Mouse (Mus musculus) liver, embryonic 14.5 days (tissue): ENCODE measurements at regions not wholly inside any gene's neighbourhood (a gene's known extent, or its start where the extent isn't known, plus 50 kb on each side); places are given as distances from the start of the nearest gene placed in this dataset.

ENCODE experiments used
- ATAC-seq: fragments of 200-750 bp; cut with Nextera tagmentation; 2 replicates; pipeline ENCODE4 v1.8.0; 2017; ENCODE audit warnings: moderate number of reproducible peaks, mild to moderate bottlenecking, moderate library complexity; ENCODE audit not compliant: insufficient read depth
- DNase-seq, 3 experiments: peaks; one replicate each; pipeline ENCODE4 v3.0.0-alpha.2; 2012 to 2013; ENCODE audit warnings: low read depth in 3 of 3, low spot score in 3 of 3
- H3K27ac ChIP-seq: fragments of 300-500 bp; sonication (generic); 2 replicates; pipeline ENCODE4 v1.5.1; 2014; ENCODE audit warnings: moderate library complexity, mild to moderate bottlenecking, control low read depth, inconsistent platforms
- H3K27me3 ChIP-seq: fragments of 300-500 bp; sonication (generic); 2 replicates; pipeline ENCODE4 v1.6.1; 2014; ENCODE audit warnings: mild to moderate bottlenecking, low read length, moderate library complexity; ENCODE audit not compliant: control insufficient read depth, insufficient read depth
- H3K36me3 ChIP-seq: fragments of 300-500 bp; sonication (generic); replicated peaks from 2 replicates; pipeline ENCODE4 v1.6.1; 2014; ENCODE audit warnings: low read depth; ENCODE audit not compliant: control insufficient read depth, insufficient read depth
- H3K4me1 ChIP-seq, 2 experiments: fragments of 200-500 bp in 1 of 2; fragments of 300-500 bp in 1 of 2; sonication (generic) in 1 of 2; replicated peaks; 2 replicates each; pipeline ENCODE4 v1.6.1; 2012 to 2014; ENCODE audit warnings: antibody characterized with exemption in 1 of 2, inconsistent platforms in 1 of 2, low read length in 1 of 2; ENCODE audit not compliant: control insufficient read depth in 2 of 2, insufficient read depth in 2 of 2
- H3K4me2 ChIP-seq: fragments of 300-500 bp; sonication (generic); 2 replicates; pipeline ENCODE4 v1.6.1; 2014; ENCODE audit warnings: low read depth, mild to moderate bottlenecking, control low read depth, moderate library complexity
- H3K4me3 ChIP-seq, 2 experiments: fragments of 200-500 bp in 1 of 2; fragments of 300-500 bp in 1 of 2; sonication (generic) in 1 of 2; 2 replicates each; pipeline ENCODE4 v1.5.1; 2012 to 2014; ENCODE audit warnings: low read depth in 2 of 2, low read length in 2 of 2, mild to moderate bottlenecking in 2 of 2, control low read depth in 1 of 2, inconsistent platforms in 1 of 2, moderate library complexity in 1 of 2; ENCODE audit not compliant: insufficient read depth in 1 of 2
- H3K9ac ChIP-seq: fragments of 300-500 bp; sonication (generic); replicated peaks from 2 replicates; pipeline ENCODE4 v1.6.1; 2014; ENCODE audit warnings: mild to moderate bottlenecking, control low read depth, moderate library complexity
- H3K9me3 ChIP-seq: fragments of 300-500 bp; sonication (generic); 2 replicates; pipeline ENCODE4 v1.6.1; 2016; ENCODE audit warnings: low read length, mixed read lengths; ENCODE audit not compliant: control insufficient read depth
- CTCF ChIP-seq: IDR thresholded peaks from 2 replicates; pipeline ENCODE4 v1.5.1; 2016; ENCODE audit warnings: antibody characterized with exemption, low read depth, control low read depth
- EP300 ChIP-seq: IDR thresholded peaks from 2 replicates; pipeline ENCODE4 v1.6.1; 2016; ENCODE audit warnings: antibody characterized with exemption, low read depth
- WGBS: fragments of 180-500 bp; shearing (Covaris S2); extraction: QIAGEN DNeasy Blood & Tissue Kit; methylation state at CpG from one replicate; pipeline ENCODE4 v1.1.7; 2014; ENCODE audit not compliant: insufficient replicate concordance; 5-methylcytosine and 5-hydroxymethylcytosine counted together

DNA sequence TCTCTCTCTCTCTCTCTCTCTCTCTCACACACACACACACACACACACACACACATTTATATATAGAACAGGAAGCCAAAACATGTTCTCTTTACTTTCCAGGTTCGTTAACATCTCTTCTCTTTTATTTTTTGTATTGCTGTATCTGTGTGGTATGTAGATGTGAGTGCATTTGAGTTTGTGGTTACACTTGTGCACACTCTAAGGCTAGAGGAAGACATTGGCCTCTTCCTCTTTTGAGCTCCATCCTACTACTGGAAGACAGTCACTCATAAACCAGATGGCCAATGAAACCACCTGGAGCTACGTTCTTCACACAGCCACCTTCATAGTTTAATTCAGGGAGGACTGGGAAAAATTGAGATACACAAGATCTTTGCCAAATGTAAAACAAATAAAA, 202.1 kb upstream of the Slit2 start:
- no peak overlapping the region for H3K27ac ChIP-seq
- DNase-seq = no peak
- no peaks in the 10 kb centered on the region for H3K9me3 ChIP-seq

DNA sequence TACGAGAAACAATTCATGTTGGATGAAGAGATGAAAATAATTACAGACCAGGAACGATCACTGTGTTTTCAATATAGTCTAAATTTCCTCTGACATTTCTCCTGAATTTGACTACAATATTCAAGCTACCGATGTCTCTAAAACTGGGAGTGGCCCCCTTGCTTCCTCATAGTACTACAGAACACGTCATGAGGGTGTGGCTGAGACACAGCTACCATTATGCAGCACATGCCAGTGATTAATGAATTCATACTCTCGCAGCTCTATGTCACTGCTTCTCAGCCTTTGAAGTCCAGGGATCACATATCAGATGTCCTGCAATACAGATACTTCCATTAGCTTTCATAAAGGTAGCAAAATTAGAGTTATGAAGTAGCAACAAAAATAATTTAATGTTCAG, 201.3 kb upstream of the Slit2 start:
- 31% methylated on average over 5 of the region's 5 CpGs for WGBS

More for the DNA sequence above, 202.1 kb upstream of the Slit2 start:
- Histone ChIP-seq H3K36me3 (no peaks in the 10 kb centered on the region), H3K4me2 (no peak overlapping the region), H3K4me3 (no peak overlapping the region), H3K9ac (no peak overlapping the region), H3K27me3 (no peaks in the 10 kb centered on the region), H3K4me1 (peaks cover 0 to 7% of the 10 kb centered on the region in 2 experiments; a peak in 2 of 4 replicates)
- TF ChIP-seq CTCF = no peak
- no peak for TF ChIP-seq EP300
- WGBS = 15% methylated on average over 2 of the region's 2 CpGs
- no peak for ATAC-seq

DNA sequence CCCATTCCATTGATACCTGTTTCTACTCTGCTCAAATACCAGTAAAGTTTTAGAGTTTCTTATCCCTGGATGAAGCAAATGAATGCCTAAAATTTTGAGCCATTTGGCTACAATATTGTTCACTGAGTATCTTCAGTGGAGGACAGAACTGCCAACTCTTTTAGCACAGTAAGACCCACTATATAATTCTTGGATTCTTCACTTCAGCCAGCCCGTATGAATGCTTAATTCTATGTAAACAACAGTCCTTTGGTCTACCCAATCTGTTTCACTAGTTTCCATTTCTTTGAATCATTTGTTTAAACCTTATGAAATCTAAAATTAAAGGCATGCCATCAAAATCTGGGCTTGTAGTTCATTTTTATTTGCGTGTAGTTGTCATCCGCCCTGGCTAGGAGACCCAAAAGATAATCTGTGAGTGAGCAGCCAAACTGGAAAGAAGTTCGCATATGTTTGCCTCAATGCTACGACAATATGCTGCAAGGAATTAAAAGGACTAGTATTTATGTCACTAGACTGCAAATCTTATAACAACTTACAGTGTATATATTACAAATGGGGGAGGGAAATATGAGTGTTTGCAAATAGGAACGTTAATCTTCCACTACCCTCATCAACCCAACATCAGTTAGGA, 188.2 kb upstream of the Slit2 start:
- Histone ChIP-seq H3K4me1 (no peaks in the 10 kb centered on the region), H3K9me3 (no peaks in the 10 kb centered on the region), H3K27ac (no peak overlapping the region), H3K9ac (no peak overlapping the region), H3K36me3 (no peaks in the 10 kb centered on the region), H3K4me2 (no peak overlapping the region), H3K4me3 (no peak overlapping the region), H3K27me3 (no peaks in the 10 kb centered on the region)
- 65% methylated on average over 6 of the region's 6 CpGs for WGBS
- ATAC-seq (no peak), DNase-seq (no peak)
- TF ChIP-seq EP300 (no peak), CTCF (no peak)

More for the DNA sequence above, 201.3 kb upstream of the Slit2 start:
- Histone ChIP-seq H3K36me3 (no peaks in the 10 kb centered on the region), H3K4me2 (no peak overlapping the region), H3K9ac (no peak overlapping the region), H3K4me1 (peaks cover 0 to 7% of the 10 kb centered on the region in 2 experiments; a peak in 2 of 4 replicates), H3K27ac (no peak overlapping the region), H3K9me3 (no peaks in the 10 kb centered on the region), H3K27me3 (no peaks in the 10 kb centered on the region), H3K4me3 (no peak overlapping the region)
- TF ChIP-seq CTCF (no peak), EP300 (no peak)
- DNase-seq (peak in 1 of 3 experiments; percentile 9), ATAC-seq (peak; percentile 48; the same call in 1 of the 2 replicates)

GRCm38 (mm10) chr5:47795273-47795672, 187.7 kb upstream of the Slit2 start:
- Histone ChIP-seq H3K9ac (no peak overlapping the region), H3K27ac (no peak overlapping the region), H3K27me3 (no peaks in the 10 kb centered on the region), H3K9me3 (no peaks in the 10 kb centered on the region), H3K4me3 (no peak overlapping the region), H3K4me2 (no peak overlapping the region), H3K4me1 (no peaks in the 10 kb centered on the region), H3K36me3 (no peaks in the 10 kb centered on the region)
- WGBS = 60% methylated on average over 3 of the region's 3 CpGs
- no peak for ATAC-seq
- DNase-seq = no peak
- TF ChIP-seq CTCF = no peak

- Histone ChIP-seq H3K27ac (no peak overlapping the region), H3K36me3 (no peaks in the 10 kb centered on the region), H3K4me3 (no peak overlapping the region), H3K27me3 (no peaks in the 10 kb centered on the region), H3K9me3 (no peaks in the 10 kb centered on the region), H3K4me1 (no peaks in the 10 kb centered on the region), H3K9ac (no peak overlapping the region), H3K4me2 (no peak overlapping the region)
- WGBS = 77% methylated on average over 1 of the region's 1 CpGs
- DNase-seq = no peak
- ATAC-seq = no peak
- TF ChIP-seq CTCF = no peak
- no peak for TF ChIP-seq EP300
Observed at GRCm38 (mm10) chr5:47820936-47821335, 162.0 kb upstream of the Slit2 start.
